Mouse (Mus musculus): Measurements from ENCODE around the gene Rgs10. TPM values are rescaled to one million over a fixed set of nuclear protein-coding genes. Genes with fewer than 3 reads are reported as not detected.

The Rgs10 gene
- total and polyA plus RNA-seq, 3 experiments = 5.4 to 7.4 (median 6.5) TPM

DNA sequence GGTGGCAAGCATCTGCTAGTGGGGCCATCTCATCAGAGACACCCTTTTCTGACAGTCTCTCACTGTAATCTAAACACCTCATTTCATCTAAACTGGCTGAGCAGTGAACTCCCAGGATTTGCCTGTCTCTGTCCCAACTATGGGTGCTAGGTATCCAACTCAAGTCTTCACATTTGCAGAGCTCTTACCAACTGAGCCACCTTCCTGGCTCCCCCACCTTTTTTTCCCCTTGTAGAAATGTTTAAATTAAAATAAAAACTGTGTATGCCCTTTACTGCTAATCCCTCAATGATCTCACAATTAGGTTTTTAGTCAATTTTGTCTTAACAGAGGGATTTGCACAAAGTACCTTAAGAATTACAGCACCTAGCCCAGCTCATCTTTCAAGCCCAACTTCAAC, 19.6 kb upstream of the Rgs10 start:
- TF ChIP-seq ELF1 (IDR thresholded peaks at IDR 0.05; ENCODE audit: low read depth, low read length) (no peak), BHLHE40 (IDR thresholded peaks at IDR 0.05; ENCODE audit: low read depth, low read length) (no peak), CHD2 (IDR thresholded peaks at IDR 0.05; ENCODE audit: low read length) (no peak), POLR2A (IDR thresholded peaks at IDR 0.05; ENCODE audit: low read depth, low read length) (no peak), TCF12 (IDR thresholded peaks at IDR 0.05; ENCODE audit: low read depth, low read length) (no peak), MYC (IDR thresholded peaks at IDR 0.05; ENCODE audit: low read depth, low read length) (no peak), CHD1 (IDR thresholded peaks at IDR 0.05; ENCODE audit: low read depth, low read length) (no peak), ETS1 (conservative IDR thresholded peaks at IDR 0.05; ENCODE audit: low read depth, low read length) (no peak), JUND (conservative IDR thresholded peaks at IDR 0.05; ENCODE audit: low read depth, low read length) (no peak), ZC3H11A (IDR thresholded peaks at IDR 0.05; ENCODE audit: low read depth, low read length) (no peak), USF1 (IDR thresholded peaks at IDR 0.05; ENCODE audit: low read depth, low read length) (no peak), CTCF (conservative IDR thresholded peaks at IDR 0.05 in 1 of 2, IDR thresholded peaks at IDR 0.05 in 1 of 2; ENCODE audit: low read depth in 2 of 2, low read length in 2 of 2) (no peak)

GRCm38 (mm10) chr7:128433213-128433612, 14.7 kb upstream of the Rgs10 start:
- in situ Hi-C loops (cut with MboI; ENCODE audit: low pct_ligation_motif_present, low pct_unique_long_range_greater_than_20kb, low sequenced_read_pairs) (no loop called here), dilution Hi-C loops (cut with MboI; ENCODE audit: extremely low pct_ligation_motif_present, extremely low pct_unique_long_range_greater_than_20kb, low sequenced_read_pairs) (no loop called here)
- DNase-seq (ENCODE audit: extremely low read depth) = no peak
- Histone ChIP-seq H3K4me2 (ENCODE audit: insufficient read depth, low read depth, poor library complexity, severe bottlenecking) (no peak overlapping the region), H3K79me2 (replicated peaks; ENCODE audit: control insufficient read depth, extremely low read depth, insufficient read depth, poor library complexity, severe bottlenecking) (no peaks in the 10 kb centered on the region), H3K9me3 (replicated peaks; ENCODE audit: low read length) (no peaks in the 10 kb centered on the region), H3K27ac (ENCODE audit: insufficient read depth, low read depth) (no peak overlapping the region), H3K9ac (ENCODE audit: insufficient read depth, low read depth) (no peak overlapping the region), H3K4me1 (ENCODE audit: control insufficient read depth in 1 of 2, insufficient read depth in 2 of 2) (no peaks in the 10 kb centered on the region), H3K27me3 (replicated peaks) (no peaks in the 10 kb centered on the region), H3K36me3 (replicated peaks in 1 of 2; ENCODE audit: control insufficient read depth in 1 of 2, insufficient read depth in 1 of 2, low read length in 1 of 2) (no peaks in the 10 kb centered on the region), H3K4me3 (replicated peaks in 1 of 3; ENCODE audit: low read depth in 2 of 3, low read length in 2 of 3, poor library complexity in 1 of 3) (no peak overlapping the region)
- TF ChIP-seq CTCF (conservative IDR thresholded peaks at IDR 0.05 in 1 of 2, IDR thresholded peaks at IDR 0.05 in 1 of 2; ENCODE audit: low read depth in 2 of 2, low read length in 2 of 2) (peak in 1 of 2 experiments; percentile 60; a peak in 2 of 4 replicates), ELF1 (IDR thresholded peaks at IDR 0.05; ENCODE audit: low read depth, low read length) (no peak), IRF4 (IDR thresholded peaks at IDR 0.05; ENCODE audit: low read depth, low read length) (no peak), UBTF (IDR thresholded peaks at IDR 0.05; ENCODE audit: low read depth, low read length) (no peak), ZNF384 (IDR thresholded peaks at IDR 0.05; ENCODE audit: low read depth, low read length) (no peak), ETS1 (conservative IDR thresholded peaks at IDR 0.05; ENCODE audit: low read depth, low read length) (no peak), TCF12 (IDR thresholded peaks at IDR 0.05; ENCODE audit: low read depth, low read length) (no peak), TBP (conservative IDR thresholded peaks at IDR 0.05; ENCODE audit: low read depth, low read length) (no peak), RAD21 (IDR thresholded peaks at IDR 0.05; ENCODE audit: low read depth, low read length) (peak; percentile 57), MEF2A (IDR thresholded peaks at IDR 0.05; ENCODE audit: borderline replicate concordance, low read depth, low read length) (no peak), JUN (IDR thresholded peaks at IDR 0.05; ENCODE audit: insufficient read depth, low read depth, low read length) (no peak), NRF1 (IDR thresholded peaks at IDR 0.05; ENCODE audit: low read depth, low read length) (no peak), USF1 (IDR thresholded peaks at IDR 0.05; ENCODE audit: low read depth, low read length) (no peak), MAFK (IDR thresholded peaks at IDR 0.05; ENCODE audit: insufficient replicate concordance, low read length) (no peak), SIN3A (IDR thresholded peaks at IDR 0.05; ENCODE audit: low read length) (no peak), RCOR1 (conservative IDR thresholded peaks at IDR 0.05; ENCODE audit: low read depth, low read length) (no peak), POLR2AphosphoS2 (IDR thresholded peaks at IDR 0.05; ENCODE audit: low read depth, low read length) (no peak), SMC3 (IDR thresholded peaks at IDR 0.05; ENCODE audit: low read depth, low read length) (peak; percentile 58), BHLHE40 (IDR thresholded peaks at IDR 0.05; ENCODE audit: low read depth, low read length) (no peak)

More for the DNA sequence above, 19.6 kb upstream of the Rgs10 start:
- Histone ChIP-seq H3K4me1 (ENCODE audit: control insufficient read depth in 1 of 2, insufficient read depth in 2 of 2) (no peaks in the 10 kb centered on the region), H3K79me2 (replicated peaks; ENCODE audit: control insufficient read depth, extremely low read depth, insufficient read depth, poor library complexity, severe bottlenecking) (no peaks in the 10 kb centered on the region), H3K27ac (ENCODE audit: insufficient read depth, low read depth) (no peak overlapping the region), H3K36me3 (replicated peaks in 1 of 2; ENCODE audit: control insufficient read depth in 1 of 2, insufficient read depth in 1 of 2, low read length in 1 of 2) (peaks cover 15 to 33% of the 10 kb centered on the region in 2 experiments), H3K4me3 (replicated peaks in 1 of 3; ENCODE audit: low read depth in 2 of 3, low read length in 2 of 3, poor library complexity in 1 of 3) (no peak overlapping the region), H3K27me3 (replicated peaks) (no peaks in the 10 kb centered on the region), H3K9me3 (replicated peaks; ENCODE audit: low read length) (no peaks in the 10 kb centered on the region), H3K4me2 (ENCODE audit: insufficient read depth, low read depth, poor library complexity, severe bottlenecking) (no peak overlapping the region), H3K9ac (ENCODE audit: insufficient read depth, low read depth) (no peak overlapping the region)
- dilution Hi-C loops (cut with MboI; ENCODE audit: extremely low pct_ligation_motif_present, extremely low pct_unique_long_range_greater_than_20kb, low sequenced_read_pairs) (no loop called here), in situ Hi-C loops (cut with MboI; ENCODE audit: low pct_ligation_motif_present, low pct_unique_long_range_greater_than_20kb, low sequenced_read_pairs) (no loop called here)
- no peak for DNase-seq (ENCODE audit: extremely low read depth)

All from CH12.LX (cell line).